Mouse (Mus musculus): Measurements from ENCODE around the gene Ndufb5. TPM values are rescaled to one million over a fixed set of nuclear protein-coding genes. Genes with fewer than 3 reads are reported as not detected.

The Ndufb5 gene
- 100 to 1,000 TPM; 104 to 174 TPM for polyA plus RNA-seq (2012; fragmentation: generic; extraction: Trizol)

GRCm38 (mm10) chr3:32736244-32737171, at the start of gene Ndufb5:
Gene Ndufb5 (plus strand): TSS chr3:32736990.

DNA sequence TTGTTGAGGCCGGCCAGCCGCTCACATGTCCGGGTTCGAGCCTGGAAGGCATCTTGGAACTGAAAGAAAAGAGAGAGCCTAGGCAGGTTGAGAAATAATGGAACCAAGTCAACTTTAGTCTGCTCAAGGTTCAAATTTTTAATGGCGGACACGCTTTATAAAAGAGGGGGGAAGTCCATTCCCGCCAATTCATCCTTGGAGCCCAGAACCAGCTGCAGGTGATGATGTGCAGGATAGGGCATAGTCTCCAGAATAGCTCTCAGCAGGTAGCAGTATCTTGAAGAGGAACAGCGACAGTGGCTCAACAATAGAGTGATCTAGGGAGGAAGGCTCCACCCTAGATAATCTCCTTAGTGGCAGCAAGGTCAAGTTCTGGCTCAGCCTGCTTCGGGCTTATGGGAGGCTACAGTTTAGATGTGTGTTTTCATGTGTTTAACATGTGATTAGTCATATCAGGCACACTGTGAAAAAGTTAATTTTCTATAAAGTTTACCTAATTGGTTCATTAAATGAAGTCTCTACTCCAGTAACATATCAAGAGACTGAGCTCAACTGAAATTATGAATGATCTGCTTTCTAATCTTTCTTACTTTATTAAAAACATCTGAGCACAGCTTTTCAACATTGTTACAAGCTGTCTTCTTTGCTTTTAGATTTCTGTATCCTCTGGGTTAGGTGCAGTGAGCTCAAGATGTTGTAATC, 31.0 kb upstream of the Ndufb5 start, which contains the start of gene Actl6a:
TSS of gene Actl6a (plus strand) at position 652 of the 702 bp plus-strand sequence.

GRCm38 (mm10) chr3:32737172-32737655, 424 bp downstream of the Ndufb5 start, which contains the start of gene Mrpl47:
Gene Mrpl47 (minus strand): TSS chr3:32737605.

Other genes with a start within 250 kb of the Ndufb5 start
- gene Kcnmb3, start 244.8 kb upstream of the Ndufb5 start, polyA plus RNA-seq (2012; fragmentation: generic; extraction: Trizol), result not detected
- gene Zfp639, start 226.7 kb upstream of the Ndufb5 start, polyA plus RNA-seq (2012; fragmentation: generic; extraction: Trizol), result 10 to 100 TPM in 1 of 2 experiments, 1 to 10 TPM in 1; 2.2 to 14.6 TPM
- 10 to 100 TPM in 1 of 2 experiments, 1 to 10 TPM in 1; 1.1 to 11.0 TPM for gene Mfn1, start 207.5 kb upstream of the Ndufb5 start, polyA plus RNA-seq (2012; fragmentation: generic; extraction: Trizol)
- gene Gnb4, start 120.4 kb upstream of the Ndufb5 start, polyA plus RNA-seq (2012; fragmentation: generic; extraction: Trizol), result 1 to 10 TPM; 8.2 to 8.4 TPM
- gene Actl6a, start 30.7 kb upstream of the Ndufb5 start, polyA plus RNA-seq (2012; fragmentation: generic; extraction: Trizol), result 10 to 100 TPM; 16.3 to 29.1 TPM
- gene Mrpl47, start 615 bp downstream of the Ndufb5 start, polyA plus RNA-seq (2012; fragmentation: generic; extraction: Trizol), result 1 to 10 TPM; 1.2 to 8.2 TPM
- under 1 TPM; 0.02 to 0.12 TPM for gene Usp13, start 80.6 kb downstream of the Ndufb5 start, polyA plus RNA-seq (2012; fragmentation: generic; extraction: Trizol)